Mouse (Mus musculus) stomach, postnatal 0 days (tissue): ENCODE measurements at regions not wholly inside any gene's neighbourhood (a gene's known extent, or its start where the extent isn't known, plus 50 kb on each side); places are given as distances from the start of the nearest gene placed in this dataset.
"Not testable (repeated sequence)": the region's sequence is repeated elsewhere in the genome, so short reads cannot be mapped to it uniquely, and the experiment has no call there.

ENCODE experiments used
- CTCF ChIP-seq: IDR thresholded peaks from 2 replicates; pipeline ENCODE4 v1.5.1; 2016; ENCODE audit warnings: antibody characterized with exemption, low read depth, mild to moderate bottlenecking, moderate library complexity
- EP300 ChIP-seq: optimal IDR thresholded peaks from 2 replicates; pipeline ENCODE3; 2016; ENCODE audit warnings: antibody characterized with exemption

DNA sequence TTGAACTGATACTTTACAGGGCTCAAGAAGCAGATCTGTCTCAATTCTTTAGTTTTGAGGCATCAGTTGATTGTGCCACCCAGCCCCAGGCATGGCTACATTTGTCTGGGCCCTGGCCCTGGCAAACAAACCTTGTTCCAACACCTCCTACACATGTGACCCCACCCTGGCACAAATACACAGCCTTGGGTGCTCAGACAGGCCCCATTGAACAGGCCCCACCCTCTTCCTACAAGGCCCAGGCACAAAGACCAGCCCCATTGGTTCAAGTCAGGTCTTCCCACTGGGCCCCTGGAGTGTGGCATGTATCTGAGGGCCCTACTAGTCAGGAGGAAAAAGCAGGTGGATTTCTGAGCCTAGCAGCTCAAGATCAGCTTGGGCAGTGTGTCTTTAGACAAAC lies 198.4 kb downstream of the Gm906 start:
- not testable (repeated sequence) for TF ChIP-seq CTCF, EP300
